In genomic region chr19:21259453-21259852, GRCm38 (mm10) we compare ENCODE assay signal across 26 mouse cellular contexts. TPM values are rescaled to one million over a fixed set of nuclear protein-coding genes. Genes with fewer than 3 reads are reported as not detected.
A peak's percentile ranks its signal among the peaks of the same experiment; 100 is the strongest.
DNase-seq lines count a peak whose midpoint lies in the region; ATAC-seq lines count a peak whose summit lies in the region.
"Had no signal": no experiment of that assay in that cellular context is flagged by ENCODE, and none has a peak within 500 bp of the region (broad histone marks: within the 10 kb centered on the region; RNA-seq: fewer than 3 reads in every experiment).

No protein-coding gene starts in this region.

- peak; percentile 33; the same call in 1 of the 2 replicates for ATAC-seq in granulocyte monocyte progenitor cell, adult 5-6 weeks (replicated peaks; ENCODE audit: poor library complexity, severe bottlenecking)
- peak; percentile 83 for ATAC-seq in intestine, embryonic 16.5 days
- ATAC-seq in megakaryocyte, adult 5-6 weeks (ENCODE audit: poor library complexity, severe bottlenecking), result peak; percentile 78
- ATAC-seq: activated CD4-positive, CD25-positive, alpha-beta regulatory T cell, adult 4 months; CD4-positive, CD25-positive, alpha-beta regulatory T cell, adult 4 months; forebrain, embryonic 13.5 days; forebrain, embryonic 15.5 days; Patski had no signal

- H3K9me3 ChIP-seq in intestine, embryonic 16.5 days (ENCODE audit: control insufficient read depth, low read length), result no peaks in the 10 kb centered on the region
- H3K9me3 ChIP-seq: embryonic facial prominence, embryonic 10.5 days; embryonic facial prominence, embryonic 12.5 days; forebrain, embryonic 13.5 days; forebrain, embryonic 15.5 days; G1E had no signal

- H3K4me2 ChIP-seq in intestine, embryonic 16.5 days (ENCODE audit: low read depth, low read length), result no peak overlapping the region
- H3K4me2 ChIP-seq: embryonic facial prominence, embryonic 12.5 days; forebrain, embryonic 13.5 days; forebrain, embryonic 15.5 days had no signal

- H3K36me3 ChIP-seq in intestine, embryonic 16.5 days (ENCODE audit: control insufficient read depth, insufficient read depth, low read length), result no peaks in the 10 kb centered on the region
- H3K36me3 ChIP-seq in splenic B cell, adult 2 months (ENCODE audit: control insufficient read depth, insufficient read depth, low read length, poor library complexity, severe bottlenecking), result no peaks in the 10 kb centered on the region
- H3K36me3 ChIP-seq: embryonic facial prominence, embryonic 10.5 days; embryonic facial prominence, embryonic 12.5 days; forebrain, embryonic 15.5 days; G1E had no signal

- no peak overlapping the region for H3K27ac ChIP-seq in intestine, embryonic 16.5 days (ENCODE audit: low read length)
- H3K27ac ChIP-seq: embryonic facial prominence, embryonic 10.5 days; embryonic facial prominence, embryonic 12.5 days; forebrain, embryonic 13.5 days; forebrain, embryonic 15.5 days had no signal

- no peak overlapping the region for H3K9ac ChIP-seq in intestine, embryonic 16.5 days (ENCODE audit: low read depth, low read length)
- H3K9ac ChIP-seq: embryonic facial prominence, embryonic 12.5 days; forebrain, embryonic 13.5 days; forebrain, embryonic 15.5 days had no signal

- no peaks in the 10 kb centered on the region for H3K27me3 ChIP-seq in intestine, embryonic 16.5 days (replicated peaks; ENCODE audit: control insufficient read depth, insufficient read depth, low read length)
- H3K27me3 ChIP-seq in splenic B cell, adult 2 months (ENCODE audit: control insufficient read depth, insufficient read depth, low read length, poor library complexity, severe bottlenecking), result no peaks in the 10 kb centered on the region
- H3K27me3 ChIP-seq: CH12.LX; embryonic facial prominence, embryonic 12.5 days; forebrain, embryonic 13.5 days; forebrain, embryonic 15.5 days; Patski had no signal

- DNase-seq in splenic B cell, adult 2 months (ENCODE audit: low read depth, low spot score), result peak; percentile 33
- no peak for DNase-seq in cerebellum, postnatal 14 days
- DNase-seq in adipocyte (ENCODE audit: low spot score), result no peak
- no peak for DNase-seq in lung, postnatal 14 days
- no peak for DNase-seq in thymus, adult 18-20 months
- DNase-seq: adrenal gland, adult 2 months; adrenal gland, postnatal 10 days; adrenal gland, postnatal 25 days; B cell, adult 2 months; cerebellum, adult 11 months; cerebellum, adult 18-20 months; cerebellum, adult 8-10 months; cerebellum, adult 9-11 months; cerebellum, postnatal 25 days had no signal

- no peak overlapping the region for H3K4me3 ChIP-seq in intestine, embryonic 16.5 days (ENCODE audit: low read length)
- H3K4me3 ChIP-seq: embryonic facial prominence, embryonic 10.5 days; embryonic facial prominence, embryonic 12.5 days; forebrain, embryonic 13.5 days; forebrain, embryonic 15.5 days had no signal

- WGBS in intestine, embryonic 16.5 days, result 51% methylated on average over 2 of the region's 2 CpGs

- no peaks in the 10 kb centered on the region for H3K4me1 ChIP-seq in intestine, embryonic 16.5 days (ENCODE audit: control insufficient read depth, insufficient read depth, low read length)
- H3K4me1 ChIP-seq: embryonic facial prominence, embryonic 10.5 days; embryonic facial prominence, embryonic 12.5 days; forebrain, embryonic 13.5 days; forebrain, embryonic 15.5 days had no signal

RNA-seq across cellular contexts. Expression of gene Zfand5, which starts 12.6 kb away (rescaled TPM):
- 47.5 and 67.5 TPM in 2 replicates for total RNA-seq in granulocyte monocyte progenitor cell, adult 5-6 weeks (2014; fragmentation: Nextera tagmentation)
- total RNA-seq in granulocyte monocyte progenitor cell, adult 5-6 weeks (2017), result 89.0 and 111 TPM in 2 replicates
- polyA plus RNA-seq in intestine, embryonic 16.5 days (2015; fragmentation: Nextera tagmentation; extraction: Ambion mirVana), result 56.3 and 59.6 TPM in 2 replicates
- 127 and 129 TPM in 2 replicates for total RNA-seq in megakaryocyte, adult 5-6 weeks (2015)
- 98.6 and 107 TPM in 2 replicates for total RNA-seq in megakaryocyte, adult 5-6 weeks (2017)

Comparison
In these comparisons a context has a peak if more than half of its experiments do, and no peak if none do; other contexts are left out.
1. ATAC-seq: peak in every context shown above with its lines; median percentile 83 in intestine, embryonic 16.5 days; 78 in megakaryocyte, adult 5-6 weeks; 33 in granulocyte monocyte progenitor cell, adult 5-6 weeks.